Mouse (Mus musculus) brain, embryonic 18.5 days (tissue): ENCODE results near the gene Gm10799.
"Not testable (repeated sequence)": the region's sequence is repeated elsewhere in the genome, so short reads cannot be mapped to it uniquely, and the experiment has no call there.

Source experiments
- DNase-seq: peaks from one replicate; pipeline ENCODE4 v3.0.0-alpha.2; 2012; ENCODE audit warnings: low read depth, low spot score

Gm10799 gene

GRCm38 (mm10) chr2:104068450-104068849, at the start of gene Gm10799:
Gm10799 (minus strand) TSS chr2:104068550.
- DNase-seq: not testable (repeated sequence)

DNA sequence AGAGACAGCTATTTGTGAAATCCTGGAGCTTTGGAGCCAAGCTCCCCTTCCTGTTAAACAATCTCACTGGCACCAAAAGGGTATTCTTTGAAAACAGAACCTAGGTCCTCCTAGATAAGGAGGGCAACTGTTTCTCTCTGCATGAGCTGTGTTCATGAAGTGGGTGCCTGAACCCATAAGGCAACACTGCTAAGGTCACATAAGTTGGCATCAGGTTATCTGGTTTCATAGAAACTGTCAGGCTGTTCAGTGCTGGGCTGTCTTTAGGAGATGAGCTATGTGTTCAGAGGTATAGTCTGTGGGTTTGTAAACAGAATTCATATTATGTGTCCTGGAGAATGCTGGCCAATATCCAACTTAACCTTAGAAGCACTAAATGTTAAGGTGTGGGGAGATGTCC, 48.8 kb upstream of the Gm10799 start:
- DNase-seq: not testable (repeated sequence)

GRCm38 (mm10) chr2:104114898-104115297, 46.5 kb upstream of the Gm10799 start:
- DNase-seq: no peak

GRCm38 (mm10) chr2:104113563-104113962, 45.2 kb upstream of the Gm10799 start:
- not testable (repeated sequence) for DNase-seq

- DNase-seq: not testable (repeated sequence)
These were observed 42.9 kb upstream of the Gm10799 start for GRCm38 (mm10) chr2:104111170-104111797.

- no peak for DNase-seq
These were observed 41.7 kb upstream of the Gm10799 start for GRCm38 (mm10) chr2:104110031-104110430.

DNA sequence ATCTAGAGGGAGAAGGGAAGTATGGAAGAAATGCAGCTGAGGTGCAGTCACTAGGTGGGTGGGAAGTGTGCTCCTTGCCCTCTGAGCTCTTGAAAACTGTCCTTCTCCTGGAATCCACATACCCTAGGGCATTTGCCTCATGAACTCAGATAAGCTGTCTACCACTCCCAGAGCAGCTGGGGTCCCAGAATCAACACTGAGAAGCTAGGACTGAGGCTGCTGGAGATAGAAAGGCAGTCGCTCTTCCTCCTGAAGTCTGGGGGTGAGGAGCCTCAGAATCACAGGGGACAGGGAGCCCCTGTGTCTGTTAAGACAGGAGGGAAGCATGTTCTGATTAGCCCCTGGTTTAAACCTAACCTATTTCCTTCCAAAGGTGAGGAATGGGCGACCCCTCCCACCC, 41.2 kb upstream of the Gm10799 start:
- DNase-seq: no peak

- DNase-seq: not testable (repeated sequence)
These were observed 40.7 kb upstream of the Gm10799 start for GRCm38 (mm10) chr2:104109021-104109420.

- DNase-seq: no peak
These were observed 36.5 kb upstream of the Gm10799 start for GRCm38 (mm10) chr2:104104800-104105199.

- no peak for DNase-seq
These were observed 31.6 kb upstream of the Gm10799 start for GRCm38 (mm10) chr2:104099946-104100345.

DNA sequence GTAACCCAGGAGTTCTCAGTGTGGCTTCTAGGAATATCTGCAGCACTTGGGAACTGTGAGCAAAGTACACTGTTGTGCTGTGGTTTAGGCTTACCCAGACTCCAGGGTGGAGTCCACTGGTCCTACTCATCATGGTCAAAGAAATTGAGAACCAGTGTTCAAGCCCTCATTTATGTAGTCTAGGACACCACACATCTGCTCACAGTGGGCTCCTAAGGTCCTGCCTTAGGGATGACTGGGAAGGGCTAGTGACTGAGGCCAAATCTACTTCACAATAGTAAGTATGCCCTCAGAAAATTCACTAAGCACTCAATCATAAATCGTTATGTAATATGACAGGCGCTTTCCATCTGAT, 30.9 kb upstream of the Gm10799 start:
- no peak for DNase-seq

DNA sequence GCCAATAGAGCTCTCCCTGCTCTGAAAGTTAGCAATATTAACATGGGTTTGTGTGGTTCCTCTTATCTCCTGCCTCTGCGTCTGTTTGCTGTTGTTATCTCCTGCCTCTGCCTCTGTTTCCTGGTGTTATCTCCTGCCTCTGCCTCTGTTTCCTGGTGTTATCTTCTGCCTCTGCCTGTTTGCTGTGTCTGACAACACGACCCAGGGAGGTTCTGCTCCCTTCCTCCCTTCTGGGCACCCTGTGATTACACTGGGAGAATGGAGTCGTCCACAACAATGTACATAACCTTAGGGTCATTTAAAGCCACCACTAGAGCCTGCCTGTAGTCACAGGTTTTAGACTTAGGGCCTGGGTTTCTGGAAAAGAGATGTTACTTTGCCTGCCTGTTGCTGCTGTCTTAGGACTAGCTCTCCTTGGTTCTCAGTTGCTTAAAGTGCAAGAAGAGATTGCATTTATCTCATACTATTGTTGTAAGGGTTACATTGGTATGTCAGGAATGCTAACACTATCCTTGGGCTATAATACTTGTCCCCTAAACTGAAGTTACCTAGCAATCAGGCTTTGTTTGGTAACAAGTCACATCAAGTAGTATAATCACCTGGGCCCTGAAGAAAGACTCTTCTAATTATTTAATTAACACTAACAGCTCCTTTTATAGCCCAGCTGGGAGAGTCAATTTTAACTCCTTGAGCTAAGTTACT, 30.3 kb upstream of the Gm10799 start:
- DNase-seq: no peak

DNA sequence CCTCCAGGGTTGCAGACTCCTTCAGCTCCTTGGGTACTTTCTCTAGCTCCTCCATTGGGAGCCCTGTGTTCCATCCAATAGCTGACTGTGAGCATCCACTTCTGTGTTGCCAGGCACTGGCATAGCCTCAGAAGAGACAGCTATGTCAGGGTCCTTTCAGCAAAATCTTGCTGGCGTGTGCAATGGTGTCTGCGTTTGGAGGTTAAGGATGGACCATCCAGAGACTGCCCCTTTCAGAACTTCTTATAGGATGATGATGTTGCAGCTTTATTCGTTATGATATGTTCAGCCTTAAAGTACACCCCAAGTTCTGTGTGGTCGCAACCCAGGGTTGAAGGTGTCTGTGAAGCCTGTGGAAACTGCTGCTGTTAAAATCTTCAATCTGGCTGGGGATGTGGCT, 29.0 kb upstream of the Gm10799 start:
- not testable (repeated sequence) for DNase-seq

GRCm38 (mm10) chr2:104096796-104097195, 28.4 kb upstream of the Gm10799 start:
- not testable (repeated sequence) for DNase-seq

- no peak for DNase-seq
These were observed 27.9 kb upstream of the Gm10799 start for GRCm38 (mm10) chr2:104096256-104096655.

- no peak for DNase-seq
These were observed 27.4 kb upstream of the Gm10799 start, which contains the start of gene Cd59a for GRCm38 (mm10) chr2:104095741-104096213. Cd59a (plus strand) TSS chr2:104095801.

- no peak for DNase-seq
These were observed 25.0 kb upstream of the Gm10799 start for GRCm38 (mm10) chr2:104093305-104093704.

- DNase-seq: not testable (repeated sequence)
These were observed 19.2 kb upstream of the Gm10799 start for GRCm38 (mm10) chr2:104087562-104087961.

DNA sequence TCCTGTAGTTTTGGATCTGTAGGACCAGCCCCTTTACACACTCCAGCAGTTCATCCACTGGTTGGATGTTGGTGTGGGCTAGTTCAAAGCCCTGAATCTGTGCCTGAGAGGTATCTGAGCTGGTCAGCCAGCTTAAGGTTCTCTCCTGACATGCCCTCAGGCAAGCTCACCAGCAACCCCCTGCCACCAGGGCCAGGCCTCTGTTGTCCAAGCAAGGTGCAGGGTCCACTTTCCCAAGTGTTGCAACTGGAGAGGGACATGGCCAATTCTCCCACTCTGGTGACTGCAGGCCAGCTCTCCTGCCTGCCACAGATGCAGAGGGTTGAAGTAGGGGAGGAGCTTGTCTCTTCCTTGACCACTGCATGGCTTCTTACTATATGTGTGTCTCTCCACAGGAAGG, 15.7 kb upstream of the Gm10799 start:
- DNase-seq: not testable (repeated sequence)

GRCm38 (mm10) chr2:104082474-104082873, 14.1 kb upstream of the Gm10799 start:
- DNase-seq: no peak

DNA sequence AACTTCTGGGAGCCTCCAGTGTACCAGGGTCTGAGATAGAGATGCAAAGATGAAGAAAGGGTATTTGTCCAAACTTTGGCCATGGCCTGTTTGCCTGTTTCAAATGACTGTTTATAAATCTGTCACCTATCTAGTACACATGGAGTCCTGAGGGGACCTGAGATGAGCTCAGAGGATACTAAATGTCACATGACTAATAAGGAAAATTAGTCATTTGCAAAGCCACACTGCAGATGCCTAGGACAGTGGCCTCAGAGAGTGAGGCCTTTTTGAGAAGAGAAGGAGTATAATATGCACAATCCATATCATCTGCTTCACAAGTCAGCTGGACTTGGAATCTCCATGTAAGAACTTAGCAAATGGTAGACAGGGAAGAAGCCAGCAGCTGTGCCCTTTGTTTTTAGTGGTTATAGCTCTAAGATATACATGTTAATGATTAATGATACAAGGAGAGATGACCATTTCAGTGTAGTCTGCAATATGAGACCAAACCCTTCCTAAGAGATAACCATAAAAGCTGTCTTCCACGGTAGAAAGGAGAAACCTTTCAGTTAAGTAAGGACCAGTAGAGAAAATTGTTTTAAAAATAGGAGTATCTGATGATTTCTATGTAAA, 13.2 kb upstream of the Gm10799 start:
- DNase-seq: not testable (repeated sequence)

DNA sequence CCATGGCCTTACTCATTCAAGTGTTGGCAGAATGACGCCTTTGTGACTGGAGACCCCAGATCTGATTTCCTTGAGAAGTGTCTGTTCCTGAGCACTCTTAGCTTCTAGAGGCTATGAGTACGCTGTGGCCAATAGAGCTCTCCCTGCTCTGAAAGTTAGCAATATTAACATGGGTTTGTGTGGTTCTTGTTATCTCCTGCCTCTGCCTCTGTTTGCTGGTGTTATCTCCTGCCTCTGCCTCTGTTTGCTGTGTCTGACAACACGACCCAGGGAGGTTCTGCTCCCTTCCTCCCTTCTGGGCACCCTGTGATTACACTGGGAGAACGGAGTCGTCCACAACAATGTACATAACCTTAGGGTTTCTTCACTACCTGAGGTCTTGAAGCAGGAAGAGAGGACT, 9.9 kb upstream of the Gm10799 start:
- not testable (repeated sequence) for DNase-seq
